Mouse (Mus musculus): ENCODE measurements around the gene Zfp319.
A peak's percentile ranks its signal among the peaks of the same experiment; 100 is the strongest.

DNA sequence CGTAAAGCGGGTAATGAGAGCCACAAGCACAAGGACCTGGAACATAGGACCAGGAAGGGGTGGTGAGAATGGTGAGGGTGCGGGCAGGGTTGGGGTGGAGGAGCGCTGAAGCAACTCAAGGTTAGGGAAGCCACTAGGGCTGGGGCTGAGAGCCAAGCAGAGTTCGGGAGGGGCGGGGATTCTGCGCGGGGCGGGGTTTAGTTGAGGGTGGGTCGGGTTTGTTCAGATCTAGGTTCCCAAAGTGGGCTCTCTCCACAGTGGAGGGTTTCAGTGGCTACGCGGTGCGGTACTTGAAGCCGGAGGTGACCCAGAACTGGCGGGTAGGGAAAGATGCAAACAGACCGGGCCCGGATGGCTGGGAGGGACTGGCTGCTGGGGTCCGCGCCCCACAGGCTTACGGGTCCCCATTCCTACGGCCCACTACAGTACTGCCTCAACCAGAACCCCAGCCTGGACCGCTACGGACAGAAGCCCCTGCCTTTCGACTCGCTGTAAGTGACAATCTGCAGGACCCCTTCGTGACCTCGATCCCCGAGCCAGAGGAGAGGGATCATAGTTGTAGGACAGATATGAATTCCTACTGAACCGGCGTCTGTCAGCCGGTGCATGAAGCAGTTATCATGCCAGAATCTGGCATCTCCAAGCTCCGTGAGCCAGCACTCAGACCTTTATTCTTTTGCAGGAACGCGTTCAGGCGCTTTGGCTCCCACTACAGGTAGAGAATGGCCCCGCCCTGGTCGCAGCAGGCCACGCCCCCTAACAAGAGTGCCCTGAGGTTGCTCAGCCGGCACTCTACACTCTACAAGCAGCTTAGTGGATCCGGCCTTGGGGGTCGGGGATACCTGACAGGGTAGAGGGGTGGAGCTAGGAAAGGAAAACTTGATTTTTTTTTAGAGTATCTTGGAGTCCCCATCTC, 11.3 kb downstream of the Zfp319 start:
- TF ChIP-seq POLR2A (IDR thresholded peaks at IDR 0.05; ENCODE audit: low read depth, low read length) (no peak), CTCF (IDR thresholded peaks at IDR 0.05; ENCODE audit: extremely low read depth, insufficient read depth, insufficient read length, insufficient replicate concordance) (peak; percentile 20; the same call in 1 of the 2 replicates)
